Mouse (Mus musculus): Measurements from ENCODE around the gene Taldo1. TPM values are rescaled to one million over a fixed set of nuclear protein-coding genes. Genes with fewer than 3 reads are reported as not detected.
A peak's percentile ranks its signal among the peaks of the same experiment; 100 is the strongest.

Taldo1 gene
- 100 to 1,000 TPM; 466 to 479 TPM for total RNA-seq (2021)
- long read RNA-seq, experiment 1, transcript Taldo1-201 (8 exons, 1,229 nt) = major isoform, 933 of 1,011 reads
- long read RNA-seq, experiment 1, partial matches to known transcripts = 40 of 1,011 reads
- long read RNA-seq, experiment 1, other reads (novel, unspliced or antisense) = 37 of 1,011 reads
- long read RNA-seq, experiment 2, transcript Taldo1-201 (8 exons, 1,229 nt) = major isoform, 590 of 626 reads
- long read RNA-seq, experiment 2, partial matches to known transcripts = 13 of 626 reads
- long read RNA-seq, experiment 2, other reads (novel, unspliced or antisense) = 22 of 626 reads

GRCm38 (mm10) chr7:141391625-141392551 is at the start of gene Taldo1:
TSS of gene Taldo1 (plus strand) at chr7:141392199.
- DNase-seq = peak; percentile 98

- no peak for DNase-seq
Observed at GRCm38 (mm10) chr7:141343230-141343629, 48.8 kb upstream of the Taldo1 start.

- DNase-seq = no peak
Observed at GRCm38 (mm10) chr7:141343696-141344095, 48.3 kb upstream of the Taldo1 start.

- no peak for DNase-seq
Observed at GRCm38 (mm10) chr7:141344787-141345186, 47.2 kb upstream of the Taldo1 start.

GRCm38 (mm10) chr7:141351061-141351460 is 40.9 kb upstream of the Taldo1 start:
- DNase-seq = no peak

GRCm38 (mm10) chr7:141355051-141355450 is 36.9 kb upstream of the Taldo1 start:
- DNase-seq = no peak

GRCm38 (mm10) chr7:141355626-141356326 is 36.2 kb upstream of the Taldo1 start:
- DNase-seq = peak; percentile 26

GRCm38 (mm10) chr7:141356971-141357370 is 35.0 kb upstream of the Taldo1 start:
- DNase-seq = no peak

GRCm38 (mm10) chr7:141361510-141361909 is 30.5 kb upstream of the Taldo1 start:
- DNase-seq = no peak

GRCm38 (mm10) chr7:141363106-141363751 is 28.8 kb upstream of the Taldo1 start:
- peak; percentile 85 for DNase-seq

- no peak for DNase-seq
Observed at GRCm38 (mm10) chr7:141363752-141364125, 28.3 kb upstream of the Taldo1 start.

GRCm38 (mm10) chr7:141364349-141365048 is 27.5 kb upstream of the Taldo1 start:
- no peak for DNase-seq

GRCm38 (mm10) chr7:141365049-141365445 is 27.0 kb upstream of the Taldo1 start:
- no peak for DNase-seq

- DNase-seq = no peak
Observed at GRCm38 (mm10) chr7:141367358-141367757, 24.6 kb upstream of the Taldo1 start.

- DNase-seq = no peak
Observed at GRCm38 (mm10) chr7:141369918-141370317, 22.1 kb upstream of the Taldo1 start.

GRCm38 (mm10) chr7:141371942-141372595 is 19.9 kb upstream of the Taldo1 start:
- no peak for DNase-seq

- peak; percentile 56 for DNase-seq
Observed at GRCm38 (mm10) chr7:141373611-141374010, 18.4 kb upstream of the Taldo1 start.

GRCm38 (mm10) chr7:141374399-141374798 is 17.6 kb upstream of the Taldo1 start:
- no peak for DNase-seq

GRCm38 (mm10) chr7:141379584-141379983 is 12.4 kb upstream of the Taldo1 start:
- DNase-seq = no peak

- peak; percentile 56 for DNase-seq
Observed at GRCm38 (mm10) chr7:141381068-141381835, 10.7 kb upstream of the Taldo1 start.

Measured in adrenal gland, postnatal 10 days (tissue).